Mouse (Mus musculus): ENCODE measurements at regions not wholly inside any gene's neighbourhood (a gene's known extent, or its start where the extent isn't known, plus 50 kb on each side); places are given as distances from the start of the nearest gene placed in this dataset.

DNA sequence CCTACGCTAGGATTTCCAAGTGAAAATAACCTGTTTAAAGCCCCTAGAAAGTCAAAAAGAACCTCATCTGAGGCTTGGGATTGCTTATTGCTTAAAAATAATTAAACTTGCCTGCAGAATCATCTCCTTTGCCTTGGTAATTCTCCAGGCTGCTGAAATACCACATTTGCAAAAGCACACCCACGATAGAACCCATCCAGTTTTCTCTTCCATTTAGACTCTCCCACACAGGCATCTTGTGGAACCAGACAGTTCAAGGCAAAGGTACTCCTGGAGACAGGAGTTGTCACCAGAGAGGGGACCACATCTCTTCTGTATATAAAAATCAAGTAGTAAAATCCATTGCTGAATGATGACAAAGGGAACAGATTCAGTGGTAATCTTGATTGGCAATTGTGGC is 118.8 kb upstream of the Egfl6 start:
- TF ChIP-seq POLR2A (IDR thresholded peaks at IDR 0.05; ENCODE audit: low read depth, low read length) = no peak
- no peak for TF ChIP-seq CTCF (IDR thresholded peaks at IDR 0.05; ENCODE audit: borderline replicate concordance, insufficient read depth, low read length)
